Mouse (Mus musculus) spleen, embryonic (tissue): ENCODE data around the gene H1f0.

Experiments used
- CTCF ChIA-PET: fragments of 350-600 bp; sonication (Branson Sonifier 250); formaldehyde crosslinking; loops from one replicate; lab custom pipeline; 2022; lab: Charles Lee

The H1f0 gene

GRCm38 (mm10) chr15:79028237-79028738 lies at the start of gene H1f0:
Gene H1f0, plus strand, starts transcription at chr15:79028450.
- CTCF ChIA-PET, result no interaction called here

GRCm38 (mm10) chr15:78978875-78979274 lies 49.4 kb upstream of the H1f0 start:
- CTCF ChIA-PET, result interaction anchor here (0.6 to 0.7 kb wide), 2 partner anchors 30 to 380 kb away, joined by 3 to 5 read pairs; no protein-coding TSS in a partner anchor

GRCm38 (mm10) chr15:78980084-78980483 lies 48.2 kb upstream of the H1f0 start:
- CTCF ChIA-PET, result no interaction called here

- CTCF ChIA-PET, result interaction anchor here (0.6 kb wide), 2 partner anchors 31 to 349 kb away, joined by 3 to 5 read pairs; no protein-coding TSS in a partner anchor
Measured at GRCm38 (mm10) chr15:78982658-78983435, 45.4 kb upstream of the H1f0 start.

GRCm38 (mm10) chr15:78983436-78984285 lies 44.6 kb upstream of the H1f0 start:
- CTCF ChIA-PET, result interaction anchor here (0.6 kb wide), 1 partner anchor 348 kb away, joined by 3 read pairs; no protein-coding TSS in a partner anchor

GRCm38 (mm10) chr15:78984286-78984778 lies 43.9 kb upstream of the H1f0 start:
- CTCF ChIA-PET, result no interaction called here

- CTCF ChIA-PET, result interaction anchor here (0.6 kb wide), 1 partner anchor 336 kb away, joined by 4 read pairs; no protein-coding TSS in a partner anchor
Measured at GRCm38 (mm10) chr15:78986536-78987220, 41.6 kb upstream of the H1f0 start.

- CTCF ChIA-PET, result no interaction called here
Measured at GRCm38 (mm10) chr15:78988499-78988971, 39.7 kb upstream of the H1f0 start.

- CTCF ChIA-PET, result no interaction called here
Measured at GRCm38 (mm10) chr15:78989152-78990092, 38.8 kb upstream of the H1f0 start.

GRCm38 (mm10) chr15:78990093-78990463 lies 38.2 kb upstream of the H1f0 start:
- CTCF ChIA-PET, result no interaction called here

GRCm38 (mm10) chr15:78990970-78991525 lies 37.2 kb upstream of the H1f0 start:
- CTCF ChIA-PET, result no interaction called here

- CTCF ChIA-PET, result interaction anchor here (0.5 kb wide), 1 partner anchor 79 kb away, joined by 4 read pairs; no protein-coding TSS in a partner anchor
Measured at GRCm38 (mm10) chr15:78992235-78992634, 36.0 kb upstream of the H1f0 start.

- CTCF ChIA-PET, result interaction anchor here (0.5 kb wide), 1 partner anchor 78 kb away, joined by 4 read pairs; no protein-coding TSS in a partner anchor
Measured at GRCm38 (mm10) chr15:78992925-78993324, 35.3 kb upstream of the H1f0 start.

GRCm38 (mm10) chr15:78995916-78996315 lies 32.3 kb upstream of the H1f0 start:
- CTCF ChIA-PET, result no interaction called here

- CTCF ChIA-PET, result no interaction called here
Measured at GRCm38 (mm10) chr15:78996663-78997062, 31.6 kb upstream of the H1f0 start.

GRCm38 (mm10) chr15:78998348-78998747 lies 29.9 kb upstream of the H1f0 start:
- CTCF ChIA-PET, result no interaction called here

- CTCF ChIA-PET, result no interaction called here
Measured at GRCm38 (mm10) chr15:78999586-78999985, 28.7 kb upstream of the H1f0 start.

GRCm38 (mm10) chr15:79000357-79000791 lies 27.9 kb upstream of the H1f0 start:
- CTCF ChIA-PET, result no interaction called here

- CTCF ChIA-PET, result interaction anchor here (1.1 kb wide), 1 partner anchor 36 kb away, joined by 3 read pairs; no protein-coding TSS in a partner anchor
Measured at GRCm38 (mm10) chr15:79001559-79001958, 26.7 kb upstream of the H1f0 start.
